8 mouse cellular contexts compared by ENCODE assay signal in genomic region chr3:62192466-62192865, GRCm38 (mm10).
DNase-seq lines count a peak whose midpoint lies in the region; ATAC-seq lines count a peak whose summit lies in the region.
"Had no signal": no experiment of that assay in that cellular context is flagged by ENCODE, and none has a peak within 500 bp of the region (broad histone marks: within the 10 kb centered on the region; RNA-seq: fewer than 3 reads in every experiment).

No protein-coding gene starts in this region.

- peak; percentile 43; the same call in 1 of the 2 replicates for ATAC-seq in granulocyte monocyte progenitor cell, adult 5-6 weeks (replicated peaks; ENCODE audit: poor library complexity, severe bottlenecking)

- DNase-seq in layer of hippocampus, adult 11-12 months (ENCODE audit: low spot score): peak; percentile 23
- DNase-seq in layer of hippocampus, adult 9-11 months: no peak
- DNase-seq in ES-CJ7 (ENCODE audit: low read depth, low spot score): peak; percentile 19
- DNase-seq in NIH3T3 (ENCODE audit: low read depth): peak; percentile 48
- no peak for DNase-seq in thymus, adult 18-20 months
- no peak for DNase-seq in testis, postnatal 10 days (ENCODE audit: low spot score)
- DNase-seq: adrenal gland, postnatal 14 days had no signal

Comparison
In these comparisons a context has a peak if more than half of its experiments do, and no peak if none do; other contexts are left out.
1. DNase-seq: peak in layer of hippocampus, adult 11-12 months (single experiment), ES-CJ7 (single experiment) and NIH3T3 (single experiment); none in layer of hippocampus, adult 9-11 months (single experiment), thymus, adult 18-20 months (0 of 2) and testis, postnatal 10 days (single experiment).